Mouse (Mus musculus) skeletal muscle tissue, adult 2 months (tissue): ENCODE measurements at regions not wholly inside any gene's neighbourhood (a gene's known extent, or its start where the extent isn't known, plus 50 kb on each side); places are given as distances from the start of the nearest gene placed in this dataset.

Experiments used
- DNase-seq: peaks from one replicate; pipeline ENCODE4 v3.0.0-alpha.2; 2012; ENCODE audit warnings: low read depth, low spot score

GRCm38 (mm10) chr15:11774717-11775116 lies 132.4 kb downstream of the Npr3 start:
- no peak for DNase-seq

- no peak for DNase-seq
These were observed 136.5 kb downstream of the Npr3 start for GRCm38 (mm10) chr15:11770596-11770995.

- DNase-seq: no peak
These were observed 149.1 kb downstream of the Npr3 start for GRCm38 (mm10) chr15:11757963-11758362.

- no peak for DNase-seq
These were observed 150.3 kb downstream of the Npr3 start for GRCm38 (mm10) chr15:11756786-11757185.

GRCm38 (mm10) chr15:11753216-11753615 lies 153.9 kb downstream of the Npr3 start:
- peak; percentile 7 for DNase-seq

GRCm38 (mm10) chr15:11750893-11751292 lies 156.2 kb downstream of the Npr3 start:
- DNase-seq: no peak

GRCm38 (mm10) chr15:11749509-11749908 lies 157.6 kb downstream of the Npr3 start:
- DNase-seq: no peak

- DNase-seq: no peak
These were observed 158.8 kb downstream of the Npr3 start for GRCm38 (mm10) chr15:11748306-11748705.

GRCm38 (mm10) chr15:11746754-11747153 lies 160.3 kb downstream of the Npr3 start:
- peak; percentile 2 for DNase-seq

- no peak for DNase-seq
These were observed 161.3 kb downstream of the Npr3 start for GRCm38 (mm10) chr15:11745629-11746372.

- DNase-seq: no peak
These were observed 162.2 kb downstream of the Npr3 start for GRCm38 (mm10) chr15:11744903-11745302.

GRCm38 (mm10) chr15:11744296-11744695 lies 162.8 kb downstream of the Npr3 start:
- DNase-seq: no peak

- no peak for DNase-seq
These were observed 164.3 kb downstream of the Npr3 start for GRCm38 (mm10) chr15:11742820-11743219.

- no peak for DNase-seq
These were observed 164.7 kb downstream of the Npr3 start for GRCm38 (mm10) chr15:11742346-11742729.

GRCm38 (mm10) chr15:11741598-11742345 lies 165.3 kb downstream of the Npr3 start:
- no peak for DNase-seq

GRCm38 (mm10) chr15:11737436-11738000 lies 169.6 kb downstream of the Npr3 start:
- no peak for DNase-seq

- DNase-seq: no peak
These were observed 172.3 kb downstream of the Npr3 start for GRCm38 (mm10) chr15:11734639-11735265.

- no peak for DNase-seq
These were observed 177.7 kb downstream of the Npr3 start for GRCm38 (mm10) chr15:11729381-11729780.

GRCm38 (mm10) chr15:11725620-11726530 lies 181.2 kb downstream of the Npr3 start:
- DNase-seq: no peak

GRCm38 (mm10) chr15:11720645-11721044 lies 186.4 kb downstream of the Npr3 start:
- no peak for DNase-seq

GRCm38 (mm10) chr15:11716168-11716842 lies 190.8 kb downstream of the Npr3 start:
- DNase-seq: peak; percentile 13
